Mouse (Mus musculus): ENCODE data around the gene Schip1.
A peak's percentile ranks its signal among the peaks of the same experiment; 100 is the strongest.

Gene Schip1

GRCm38 (mm10) chr3:68271457-68271856 is 206.9 kb downstream of the Schip1 start:
- DNase-seq (ENCODE audit: low spot score): no peak

- DNase-seq (ENCODE audit: low spot score): no peak
Measured at GRCm38 (mm10) chr3:68271881-68272280, 207.3 kb downstream of the Schip1 start.

- DNase-seq (ENCODE audit: low spot score): no peak
Measured at GRCm38 (mm10) chr3:68282844-68283594, 218.4 kb downstream of the Schip1 start.

GRCm38 (mm10) chr3:68283595-68283991 is 219.0 kb downstream of the Schip1 start:
- DNase-seq (ENCODE audit: low spot score): no peak

- DNase-seq (ENCODE audit: low spot score): no peak
Measured at GRCm38 (mm10) chr3:68284500-68284899, 219.9 kb downstream of the Schip1 start.

GRCm38 (mm10) chr3:68296752-68297151 is 232.2 kb downstream of the Schip1 start:
- no peak for DNase-seq (ENCODE audit: low spot score)

GRCm38 (mm10) chr3:68305647-68306046 is 241.0 kb downstream of the Schip1 start:
- DNase-seq (ENCODE audit: low spot score): no peak

GRCm38 (mm10) chr3:68306726-68307125 is 242.1 kb downstream of the Schip1 start:
- DNase-seq (ENCODE audit: low spot score): no peak

- no peak for DNase-seq (ENCODE audit: low spot score)
Measured at GRCm38 (mm10) chr3:68325575-68325974, 261.0 kb downstream of the Schip1 start.

- DNase-seq (ENCODE audit: low spot score): no peak
Measured at GRCm38 (mm10) chr3:68332515-68332914, 267.9 kb downstream of the Schip1 start.

GRCm38 (mm10) chr3:68335501-68335900 is 270.9 kb downstream of the Schip1 start:
- no peak for DNase-seq (ENCODE audit: low spot score)

GRCm38 (mm10) chr3:68350624-68351023 is 286.0 kb downstream of the Schip1 start:
- DNase-seq (ENCODE audit: low spot score): no peak

- no peak for DNase-seq (ENCODE audit: low spot score)
Measured at GRCm38 (mm10) chr3:68351461-68351860, 286.9 kb downstream of the Schip1 start.

- DNase-seq (ENCODE audit: low spot score): no peak
Measured at GRCm38 (mm10) chr3:68352961-68353360, 288.4 kb downstream of the Schip1 start.

GRCm38 (mm10) chr3:68353492-68353891 is 288.9 kb downstream of the Schip1 start:
- no peak for DNase-seq (ENCODE audit: low spot score)

GRCm38 (mm10) chr3:68356516-68356915 is 291.9 kb downstream of the Schip1 start:
- DNase-seq (ENCODE audit: low spot score): no peak

GRCm38 (mm10) chr3:68368029-68368428 is 303.4 kb downstream of the Schip1 start:
- peak; percentile 25 for DNase-seq (ENCODE audit: low spot score)

- no peak for DNase-seq (ENCODE audit: low spot score)
Measured at GRCm38 (mm10) chr3:68372925-68373324, 308.3 kb downstream of the Schip1 start.

GRCm38 (mm10) chr3:68375100-68375508 is 310.5 kb downstream of the Schip1 start:
- DNase-seq (ENCODE audit: low spot score): no peak

- DNase-seq (ENCODE audit: low spot score): no peak
Measured at GRCm38 (mm10) chr3:68377452-68378198, 313.0 kb downstream of the Schip1 start.

GRCm38 (mm10) chr3:68378799-68379198 is 314.2 kb downstream of the Schip1 start:
- no peak for DNase-seq (ENCODE audit: low spot score)

GRCm38 (mm10) chr3:68379242-68379641 is 314.6 kb downstream of the Schip1 start:
- no peak for DNase-seq (ENCODE audit: low spot score)

GRCm38 (mm10) chr3:68383672-68384071 is 319.1 kb downstream of the Schip1 start:
- DNase-seq (ENCODE audit: low spot score): no peak

Measured in left cerebral cortex, adult 11 months (tissue).